Mouse (Mus musculus) C2C12 (cell line): ENCODE data around the gene Tnr. TPM values are rescaled to one million over a fixed set of nuclear protein-coding genes. Genes with fewer than 3 reads are reported as not detected.

Experiments
- H3K27me3 ChIP-seq: one replicate; pipeline ENCODE4 v1.6.1; 2011; ENCODE audit not compliant: control insufficient read depth, insufficient read depth, insufficient read length
- H3K36me3 ChIP-seq: one replicate; pipeline ENCODE4 v1.6.1; 2011; ENCODE audit not compliant: control insufficient read depth, insufficient read depth
- H3K4me3 ChIP-seq: one replicate; pipeline ENCODE4 v1.5.1; 2011; ENCODE audit warnings: mild to moderate bottlenecking, control low read depth; ENCODE audit not compliant: poor library complexity, insufficient read depth, severe bottlenecking
- H3K79me2 ChIP-seq: one replicate; pipeline ENCODE4 v1.6.1; 2011; ENCODE audit not compliant: control insufficient read depth, insufficient read depth
- H3K79me3 ChIP-seq: one replicate; pipeline ENCODE4 v1.6.1; 2011; ENCODE audit warnings: low read depth, control low read depth
- H3ac ChIP-seq: one replicate; pipeline ENCODE3; 2011; ENCODE audit warnings: low read depth; ENCODE audit not compliant: control insufficient read depth, insufficient read length
- CEBPB ChIP-seq: IDR thresholded peaks from one replicate; pipeline ENCODE4 v1.6.1; 2011; ENCODE audit warnings: low read depth, mild to moderate bottlenecking, control low read depth, moderate library complexity
- CTCF ChIP-seq: IDR thresholded peaks from one replicate; pipeline ENCODE4 v1.5.1; 2011; ENCODE audit not compliant: control insufficient read depth, insufficient read depth, insufficient read length
- FOSL1 ChIP-seq: IDR thresholded peaks from one replicate; pipeline ENCODE4 v1.8.0; 2011; ENCODE audit warnings: mild to moderate bottlenecking, low read length; ENCODE audit not compliant: poor library complexity, insufficient read depth, severe bottlenecking
- MAX ChIP-seq: IDR thresholded peaks from one replicate; pipeline ENCODE4 v1.6.1; 2011; ENCODE audit warnings: mild to moderate bottlenecking, control low read depth
- MYOD1 ChIP-seq: IDR thresholded peaks from one replicate; pipeline ENCODE4 v1.6.1; 2011; ENCODE audit warnings: low read depth; ENCODE audit not compliant: control insufficient read depth, insufficient read length
- MYOG ChIP-seq: IDR thresholded peaks from one replicate; pipeline ENCODE4 v1.6.1; 2011; ENCODE audit not compliant: control insufficient read depth, insufficient read length; ENCODE audit errors: extremely low read depth
- USF1 ChIP-seq: IDR thresholded peaks from one replicate; pipeline ENCODE4 v1.6.1; 2011; ENCODE audit warnings: low read depth, mild to moderate bottlenecking, control low read depth, moderate library complexity
- polyA plus RNA-seq: library from polyadenylated mRNA; unstranded; fragments of >200 nt; fragmentation: generic; extraction: Trizol; gene quantifications from one replicate; pipeline ENCODE4 v1.2.1, GENCODE M21; 2012; ENCODE audit warnings: missing spikeins

The Tnr gene
- polyA plus RNA-seq, 1 experiment: under 0.01 TPM

DNA sequence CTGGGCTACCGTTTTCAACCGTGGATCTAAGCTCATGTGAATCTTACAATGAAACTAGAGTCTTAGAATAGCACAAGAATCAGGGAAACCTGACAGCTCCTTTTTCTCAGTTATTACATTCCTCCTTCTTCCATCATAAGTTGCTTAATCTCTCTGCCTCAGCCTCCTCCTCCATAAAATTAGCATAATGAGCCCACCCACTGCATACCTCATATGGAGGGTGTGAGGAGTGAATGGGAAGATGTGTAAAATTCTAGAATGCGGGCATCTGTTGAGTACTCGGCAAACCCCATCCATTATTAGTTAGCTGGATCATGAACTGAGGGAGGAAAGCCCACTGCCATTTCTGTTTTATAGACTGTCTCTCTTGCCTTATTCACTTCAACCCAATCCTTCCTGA lies 141.4 kb downstream of the Tnr start:
- Histone ChIP-seq H3K79me3 (no peaks in the 10 kb centered on the region), H3K27me3 (peaks cover 6% of the 10 kb centered on the region), H3K79me2 (no peaks in the 10 kb centered on the region), H3K4me3 (no peak overlapping the region), H3ac (no peak overlapping the region), H3K36me3 (no peaks in the 10 kb centered on the region)
- TF ChIP-seq CTCF (no peak), USF1 (no peak), MAX (no peak), MYOG (no peak), FOSL1 (no peak), CEBPB (no peak), MYOD1 (no peak)

DNA sequence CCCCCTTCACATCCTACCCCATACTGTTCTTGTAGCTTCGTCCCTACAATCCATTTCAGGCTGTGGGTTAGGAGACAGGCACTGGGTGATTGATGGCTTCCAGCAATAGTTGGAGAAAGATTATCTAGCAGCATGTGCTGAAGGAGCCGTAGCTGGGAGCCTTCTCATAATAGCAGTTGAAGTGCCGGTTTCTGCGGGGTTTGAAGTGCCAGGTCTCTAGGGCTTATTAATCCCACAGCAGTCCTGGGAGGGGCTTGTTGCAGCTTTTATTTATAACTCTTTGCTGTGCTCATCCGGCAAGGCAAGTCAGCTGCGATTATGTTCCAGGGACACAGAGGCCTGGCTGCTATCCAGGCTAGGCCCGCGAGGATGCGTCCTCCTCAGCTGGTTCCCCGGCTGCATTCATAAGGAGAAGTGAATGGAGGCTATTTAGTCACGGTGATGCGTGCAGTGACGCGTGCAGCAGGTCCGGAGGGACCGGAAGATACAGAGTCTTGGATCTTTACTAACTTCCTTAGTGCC lies 147.1 kb downstream of the Tnr start:
- H3K79me3 ChIP-seq: no peaks in the 10 kb centered on the region
- H3ac ChIP-seq: no peak overlapping the region
- H3K4me3 ChIP-seq: no peak overlapping the region
- no peak for TF ChIP-seq FOSL1
- no peak for TF ChIP-seq MYOD1
- TF ChIP-seq CEBPB: no peak
- TF ChIP-seq MYOG: no peak
- no peak for TF ChIP-seq USF1
- no peak for TF ChIP-seq MAX
- TF ChIP-seq CTCF: no peak
- no peaks in the 10 kb centered on the region for H3K36me3 ChIP-seq
- peaks cover 6% of the 10 kb centered on the region for H3K27me3 ChIP-seq
- no peaks in the 10 kb centered on the region for H3K79me2 ChIP-seq

DNA sequence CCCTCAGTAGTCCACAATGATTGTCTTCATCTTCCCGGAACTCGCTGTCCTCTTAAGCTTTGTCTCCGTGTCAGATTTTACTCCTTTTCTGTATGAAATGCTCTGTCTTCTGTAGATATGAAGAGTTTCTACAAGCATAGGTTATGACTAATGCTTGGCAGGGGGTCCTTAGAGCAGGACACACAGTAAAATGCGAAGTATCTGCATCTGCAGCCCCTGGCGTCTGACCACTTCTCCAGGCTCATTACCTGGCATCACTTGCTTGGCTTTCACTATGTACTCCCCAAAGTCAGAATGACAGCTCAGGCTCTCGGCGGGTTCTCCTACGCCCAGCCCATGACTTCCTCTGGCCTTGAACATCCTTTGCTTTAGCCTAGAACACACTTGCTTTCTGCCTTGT lies 147.6 kb downstream of the Tnr start:
- Histone ChIP-seq H3K27me3 (peaks cover 6% of the 10 kb centered on the region), H3K79me2 (no peaks in the 10 kb centered on the region), H3K4me3 (no peak overlapping the region), H3K36me3 (no peaks in the 10 kb centered on the region), H3K79me3 (no peaks in the 10 kb centered on the region), H3ac (no peak overlapping the region)
- TF ChIP-seq MYOD1 (no peak), MAX (no peak), CTCF (no peak), CEBPB (no peak), USF1 (no peak), FOSL1 (no peak), MYOG (no peak)

DNA sequence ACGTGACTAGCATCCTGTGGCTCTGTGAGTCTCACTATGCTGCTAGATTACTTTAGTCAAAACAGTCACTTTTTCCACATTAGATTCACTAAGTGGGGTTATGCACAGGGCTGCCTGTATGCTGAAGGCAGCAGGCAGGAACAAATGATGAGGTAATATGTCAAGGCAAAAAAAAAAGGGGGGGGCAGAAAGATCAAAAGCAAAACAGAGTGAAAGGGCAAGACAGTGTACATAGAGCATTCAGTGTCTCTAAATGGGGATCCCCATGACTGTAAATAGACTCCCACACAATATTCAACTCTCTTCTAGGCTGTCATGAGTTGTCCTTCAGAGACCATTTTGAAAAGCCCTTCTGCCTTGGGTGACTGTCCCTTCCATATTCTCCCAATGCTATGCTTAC lies 150.7 kb downstream of the Tnr start:
- H3K27me3 ChIP-seq: peaks cover 6% of the 10 kb centered on the region
- H3K79me3 ChIP-seq: no peaks in the 10 kb centered on the region
- no peaks in the 10 kb centered on the region for H3K79me2 ChIP-seq
- H3ac ChIP-seq: no peak overlapping the region
- TF ChIP-seq MYOD1: no peak
- no peak for TF ChIP-seq MAX
- TF ChIP-seq USF1: no peak
- no peak for TF ChIP-seq FOSL1
- no peak for TF ChIP-seq CTCF
- TF ChIP-seq MYOG: no peak
- TF ChIP-seq CEBPB: no peak
- no peak overlapping the region for H3K4me3 ChIP-seq
- no peaks in the 10 kb centered on the region for H3K36me3 ChIP-seq

DNA sequence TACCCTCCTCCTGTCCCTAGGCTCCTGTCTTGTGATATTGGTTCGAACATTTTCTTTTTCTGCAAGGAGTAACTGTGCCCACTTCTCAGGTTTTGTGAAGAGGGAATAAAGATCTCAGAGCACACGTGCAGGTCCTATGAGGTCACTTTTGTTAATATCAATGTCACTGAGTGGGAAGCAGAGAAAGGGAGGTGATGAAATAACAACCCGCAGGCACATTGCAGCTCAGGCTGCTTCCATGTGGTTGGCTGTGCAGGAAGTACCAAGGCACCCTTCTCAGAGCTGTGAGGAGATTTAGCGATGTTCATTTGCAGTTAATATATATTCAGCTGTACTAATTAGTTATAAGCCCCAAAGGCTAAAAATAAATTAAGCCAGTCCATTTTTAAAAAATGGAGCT lies 151.9 kb downstream of the Tnr start:
- Histone ChIP-seq H3K4me3 (no peak overlapping the region), H3K79me3 (no peaks in the 10 kb centered on the region), H3ac (no peak overlapping the region), H3K36me3 (no peaks in the 10 kb centered on the region), H3K27me3 (peaks cover 6% of the 10 kb centered on the region), H3K79me2 (no peaks in the 10 kb centered on the region)
- TF ChIP-seq MYOG (no peak), USF1 (no peak), MAX (no peak), CEBPB (no peak), FOSL1 (no peak), MYOD1 (no peak), CTCF (no peak)

DNA sequence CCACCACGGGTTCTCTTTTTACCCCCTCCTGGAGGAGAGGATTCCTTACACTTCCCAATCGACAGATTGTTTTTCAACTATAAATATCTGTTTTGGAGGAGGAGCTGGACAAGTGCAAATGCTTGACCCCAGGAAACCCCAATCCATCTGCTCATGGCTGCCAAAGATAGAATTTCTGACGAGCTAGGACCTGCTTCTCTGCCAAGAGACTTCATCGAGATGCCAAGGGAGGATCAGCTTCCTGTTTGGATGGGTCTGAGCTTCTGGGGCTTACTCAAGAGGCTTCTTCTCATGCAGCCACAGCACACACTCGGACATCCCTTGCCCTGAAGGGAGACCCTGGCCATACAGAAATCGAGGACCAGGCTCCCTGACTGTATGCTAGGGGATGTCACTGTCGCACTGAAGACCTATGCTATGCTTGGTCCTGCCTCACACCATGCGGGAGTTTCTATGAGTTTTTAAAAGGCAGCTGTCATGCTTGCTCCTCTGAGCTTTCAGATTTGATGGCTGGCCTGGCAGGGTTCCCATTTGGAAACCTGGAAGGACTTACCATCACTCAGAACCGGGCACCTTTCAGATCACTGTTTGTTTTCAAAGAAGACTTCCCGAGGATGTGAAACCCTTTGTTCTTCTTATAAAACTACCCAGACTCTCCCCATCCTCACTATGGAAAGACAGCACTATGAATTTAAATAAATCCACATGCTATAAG lies 154.8 kb downstream of the Tnr start:
- no peaks in the 10 kb centered on the region for H3K79me2 ChIP-seq
- H3K79me3 ChIP-seq: no peaks in the 10 kb centered on the region
- TF ChIP-seq MAX (no peak), CTCF (no peak), MYOD1 (no peak), MYOG (no peak)
- H3K36me3 ChIP-seq: no peaks in the 10 kb centered on the region
- H3ac ChIP-seq: no peak overlapping the region
- H3K27me3 ChIP-seq: peaks cover 21% of the 10 kb centered on the region
- H3K4me3 ChIP-seq: no peak overlapping the region
